Mouse (Mus musculus): ENCODE measurements around the gene Gnpda2.

Gene Gnpda2

DNA sequence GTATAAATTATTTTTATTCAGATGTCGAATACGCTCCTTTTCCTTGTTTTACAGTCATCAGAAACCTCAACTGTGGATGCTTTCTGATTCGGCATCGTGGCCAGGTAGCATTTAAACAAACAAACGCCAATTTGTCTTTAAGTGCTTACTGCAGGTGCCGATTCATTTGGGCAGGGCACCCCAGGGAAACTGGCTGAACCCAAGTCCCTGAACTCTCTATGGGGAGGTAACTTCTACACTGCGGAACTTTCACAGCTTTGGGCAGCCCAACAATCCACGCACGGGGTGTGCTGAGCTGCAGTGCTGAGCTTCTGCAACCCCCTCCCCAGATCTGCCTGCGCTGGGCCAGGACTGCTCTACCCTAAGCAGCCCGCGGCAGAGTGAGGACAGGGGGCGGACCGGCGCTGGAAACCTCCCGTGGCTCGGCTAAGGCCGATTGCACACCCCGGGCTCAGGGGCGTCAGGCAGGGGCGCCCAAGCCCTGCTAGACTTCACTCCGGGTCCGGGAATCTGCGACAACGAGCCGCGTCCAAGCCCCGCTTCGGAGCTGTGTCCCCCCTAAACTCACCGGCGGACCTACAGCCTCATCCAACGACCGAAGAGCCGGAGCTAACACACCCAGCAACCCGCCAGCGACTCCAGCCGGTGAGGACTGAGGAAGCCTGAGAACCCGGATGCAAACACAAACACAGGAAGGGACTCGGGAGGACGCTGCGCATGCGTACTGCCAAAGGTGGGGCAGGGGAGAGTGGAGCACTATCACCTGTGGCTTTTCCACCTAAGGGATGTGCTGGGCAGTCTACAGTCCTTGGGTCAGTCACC, at the start of gene Gnpda2:
Gnpda2 (minus strand) TSS at position 701 of the 822 bp plus-strand sequence.
- DNase-seq (ENCODE audit: low spot score in 2 of 2), result peak; percentile 80 to 84

DNA sequence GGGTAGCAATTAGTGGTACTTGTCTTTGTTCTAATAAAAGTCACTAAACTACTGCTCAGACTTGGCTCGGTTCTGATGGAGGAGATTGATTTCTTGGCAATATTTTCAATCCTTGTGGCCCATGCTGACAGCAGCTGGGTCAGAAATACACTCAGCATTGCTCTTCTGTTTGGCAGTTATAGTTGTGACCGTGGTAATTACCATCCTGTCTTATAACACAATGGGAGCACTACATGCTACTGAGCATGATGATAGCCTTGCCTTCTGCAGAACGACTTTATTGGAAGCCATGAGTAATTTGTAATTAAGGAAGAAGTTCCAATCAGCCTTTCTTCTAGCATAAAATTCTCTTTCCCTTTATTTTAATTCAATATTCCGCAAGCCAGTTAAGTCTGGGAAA, 42.6 kb upstream of the Gnpda2 start:
- no peak for DNase-seq (ENCODE audit: low spot score in 2 of 2)

DNA sequence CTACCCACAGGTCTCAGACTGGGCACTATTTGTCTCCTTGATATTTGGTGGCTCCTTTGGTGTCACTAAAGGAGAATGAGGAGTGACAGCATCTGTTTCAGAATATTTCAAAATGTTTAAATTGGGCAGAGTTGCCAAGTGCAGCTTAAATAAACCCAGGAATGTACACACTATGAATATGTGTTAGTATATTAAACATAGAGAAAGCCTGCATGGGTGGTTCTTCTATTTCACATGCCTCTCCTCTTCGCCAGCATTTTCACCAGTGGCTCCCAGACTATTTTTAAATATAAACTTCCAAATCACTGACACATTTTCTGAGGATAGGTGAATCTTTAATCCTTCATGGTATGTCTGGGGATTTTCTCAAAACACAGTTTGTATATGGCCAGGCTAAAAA, 28.8 kb upstream of the Gnpda2 start:
- no peak for DNase-seq (ENCODE audit: low spot score in 2 of 2)

- DNase-seq (ENCODE audit: low spot score in 2 of 2), result no peak
Observed at GRCm38 (mm10) chr5:69613209-69613796, 21.2 kb upstream of the Gnpda2 start.

- no peak for DNase-seq (ENCODE audit: low spot score in 2 of 2)
Observed at GRCm38 (mm10) chr5:69601027-69601426, 8.9 kb upstream of the Gnpda2 start.

DNA sequence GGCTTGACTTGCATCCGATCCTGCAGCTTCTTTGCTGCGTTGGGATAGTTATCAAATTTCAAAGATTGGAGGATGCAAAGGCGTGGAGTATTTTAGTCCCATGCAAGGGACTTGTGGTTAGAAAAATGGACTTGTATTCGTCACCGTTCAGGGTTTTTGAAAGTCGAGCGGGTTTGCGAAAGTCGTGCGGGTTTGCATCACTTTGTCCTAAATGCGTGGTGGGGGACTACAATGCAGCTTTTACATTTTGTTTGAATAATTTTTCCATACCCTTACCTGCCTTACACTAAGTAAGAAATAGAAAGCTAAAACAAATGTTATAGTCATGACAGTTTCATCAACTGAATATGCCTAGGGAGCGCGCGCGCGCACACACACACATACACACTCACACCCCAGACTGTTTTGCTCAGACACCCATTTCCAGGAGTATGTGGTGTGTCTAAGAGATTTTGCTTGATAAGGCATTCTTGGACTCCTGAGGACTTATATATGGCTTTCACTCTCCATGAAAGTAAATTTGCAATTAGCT, 34.7 kb downstream of the Gnpda2 start:
- DNase-seq (ENCODE audit: low spot score in 2 of 2), result no peak

DNA sequence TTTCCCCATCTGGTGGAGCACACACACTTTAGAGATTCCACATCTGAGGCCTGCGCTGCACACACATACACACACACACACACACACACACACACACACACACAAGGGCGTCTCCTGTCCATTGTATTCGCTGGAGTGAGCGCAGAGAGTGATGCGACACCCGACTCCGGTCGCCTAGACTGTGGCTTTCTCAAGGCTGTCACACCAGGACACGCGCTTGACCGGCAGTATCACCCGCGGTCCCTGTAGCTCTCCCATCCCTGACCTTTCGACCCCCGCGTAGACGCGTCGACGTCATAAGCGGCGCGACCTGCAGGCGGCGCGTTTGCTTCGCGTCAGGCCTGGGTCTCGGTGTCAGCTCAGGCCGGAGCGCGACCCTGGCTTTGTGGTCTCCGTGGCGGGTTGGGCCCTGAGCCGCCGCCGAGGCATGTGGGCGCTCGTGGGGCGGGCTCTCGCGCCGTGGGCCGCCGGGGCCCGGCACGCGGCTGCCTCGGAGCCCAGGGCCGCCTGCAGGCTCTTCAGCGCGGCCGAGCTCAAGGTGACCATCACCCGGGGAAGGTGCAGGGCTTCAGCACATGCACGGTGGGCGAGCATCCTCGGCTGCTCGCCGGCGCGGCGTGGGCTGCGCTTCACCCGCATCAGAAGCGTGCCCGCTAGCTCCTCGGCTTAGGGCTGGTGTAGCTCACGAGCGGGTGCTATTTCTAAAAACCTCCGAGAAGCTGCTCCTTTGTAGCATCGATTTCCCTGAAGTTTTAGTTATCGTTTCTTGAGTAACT, 35.3 kb downstream of the Gnpda2 start, which contains the start of gene Guf1:
Guf1 (plus strand) TSS at position 296 of the 776 bp plus-strand sequence.
- DNase-seq (ENCODE audit: low spot score in 2 of 2), result peak; percentile 90 to 95

GRCm38 (mm10) chr5:69542489-69542888, 49.7 kb downstream of the Gnpda2 start, which contains the start of gene Yipf7:
Yipf7 (minus strand) TSS chr5:69542648.
- no peak for DNase-seq (ENCODE audit: low spot score in 2 of 2)

DNA sequence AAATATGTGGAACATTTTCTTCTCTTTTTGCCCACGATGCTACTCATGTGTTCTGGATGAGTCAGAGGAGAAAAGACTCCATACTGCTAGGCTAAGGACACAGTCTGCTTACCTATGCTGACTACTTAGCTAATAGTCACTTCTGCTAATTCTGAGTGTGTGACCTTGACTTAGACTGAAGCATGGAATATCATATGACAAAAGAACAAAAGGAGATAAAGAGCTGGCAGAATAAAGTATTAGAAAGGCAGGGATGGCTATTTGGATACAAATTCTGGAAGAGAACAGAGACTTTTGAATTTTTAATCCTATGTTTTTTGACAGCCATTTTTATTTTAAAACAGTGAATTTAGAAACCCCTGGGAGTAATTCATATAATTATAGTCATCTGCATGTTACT, 50.5 kb downstream of the Gnpda2 start:
- no peak for DNase-seq (ENCODE audit: low spot score in 2 of 2)

GRCm38 (mm10) chr5:69523944-69524343, 68.2 kb downstream of the Gnpda2 start:
- no peak for DNase-seq (ENCODE audit: low spot score in 2 of 2)

All from urinary bladder, postnatal 4 days (tissue).